ENCODE assay signal across 28 mouse cellular contexts in genomic region chr9:55308455-55308854, GRCm38 (mm10). TPM values are rescaled to one million over a fixed set of nuclear protein-coding genes. Genes with fewer than 3 reads are reported as not detected.
DNase-seq lines count a peak whose midpoint lies in the region; ATAC-seq lines count a peak whose summit lies in the region.
"Had no signal": no experiment of that assay in that cellular context is flagged by ENCODE, and none has a peak within 500 bp of the region (broad histone marks: within the 10 kb centered on the region; RNA-seq: fewer than 3 reads in every experiment).

No protein-coding gene starts in this region.

- no peaks in the 10 kb centered on the region for H3K79me2 ChIP-seq in macrophage (ENCODE audit: inconsistent target)

- H3K4me3 ChIP-seq in brown adipose tissue, adult 24 weeks (ENCODE audit: insufficient read depth, low read depth, low read length): no peak overlapping the region
- H3K4me3 ChIP-seq in macrophage (ENCODE audit: inconsistent target): no peak overlapping the region
- H3K4me3 ChIP-seq: embryonic facial prominence, embryonic 12.5 days; embryonic facial prominence, embryonic 15.5 days; erythroblast, embryonic 14.5 days; forebrain, embryonic 12.5 days; heart, adult 2 months; hindbrain, embryonic 12.5 days; hindbrain, embryonic 15.5 days had no signal

- H3K4me1 ChIP-seq in brown adipose tissue, adult 24 weeks (ENCODE audit: control insufficient read depth, insufficient read depth, insufficient read length, low read length): peaks cover 5% of the 10 kb centered on the region; the same call in 1 of the 2 replicates
- H3K4me1 ChIP-seq: embryonic facial prominence, embryonic 12.5 days; embryonic facial prominence, embryonic 15.5 days; forebrain, embryonic 12.5 days; hindbrain, embryonic 12.5 days; hindbrain, embryonic 15.5 days had no signal

- no peaks in the 10 kb centered on the region for H3K36me3 ChIP-seq in macrophage (ENCODE audit: inconsistent target)
- H3K36me3 ChIP-seq: embryonic facial prominence, embryonic 12.5 days; embryonic facial prominence, embryonic 15.5 days; forebrain, embryonic 12.5 days; G1E; hindbrain, embryonic 12.5 days; hindbrain, embryonic 15.5 days had no signal

- ATAC-seq in megakaryocyte progenitor cell, adult 5-6 weeks (replicated peaks; ENCODE audit: poor library complexity): peak; percentile 36; the same call in 1 of the 2 replicates
- ATAC-seq: activated CD4-positive, CD25-positive, alpha-beta regulatory T cell, adult 4 months; forebrain, embryonic 16.5 days; intestine, postnatal 0 days had no signal

- H3K27ac ChIP-seq in brown adipose tissue, adult 24 weeks (replicated peaks; ENCODE audit: low read depth, low read length): 0 out of 2 replicates have a peak overlapping the region, but pooled peaks have one; percentile 28
- H3K27ac ChIP-seq in macrophage: peak overlapping the region; percentile 95
- H3K27ac ChIP-seq: embryonic facial prominence, embryonic 12.5 days; embryonic facial prominence, embryonic 15.5 days; forebrain, embryonic 12.5 days; heart, adult 2 months; hindbrain, embryonic 12.5 days; hindbrain, embryonic 15.5 days had no signal

- DNase-seq in heart, adult 11 months: peak; percentile 92
- DNase-seq in heart, adult 8-10 months (ENCODE audit: low spot score): no peak
- DNase-seq in layer of hippocampus, adult 8-10 months (ENCODE audit: low spot score in 2 of 2): no peak
- no peak for DNase-seq in kidney, postnatal 25 days
- DNase-seq in lung, postnatal 4 days: no peak
- DNase-seq: adrenal gland, postnatal 10 days; adrenal gland, postnatal 36 days; cerebellum, adult 11-12 months; cerebellum, adult 8-10 months; cerebellum, postnatal 10 days; cerebellum, postnatal 36 days; gastrocnemius, postnatal 14 days; heart, adult 2 months had no signal

- WGBS in macrophage (ENCODE audit: missing documents): 18% methylated on average over 5 of the region's 5 CpGs

RNA-seq across cellular contexts. Expression of gene Nrg4, which starts 18.2 kb away (rescaled TPM):
- total RNA-seq in heart, adult 8-10 months (2022): 1 to 10 TPM; 2.1 to 3.8 (median 2.4) TPM
- polyA plus RNA-seq in brown adipose tissue, adult 24 weeks (2012; ENCODE audit: insufficient read depth, insufficient read length, missing spikeins): 184 and 242 TPM in 2 replicates
- 10 to 100 TPM in 1 of 26 experiments, 1 to 10 TPM in 24, under 1 TPM in 1; 0.88 to 12.0 (median 3.0) TPM for total RNA-seq in macrophage (2018; cell fraction: chromatin; rRNA removed)
- total RNA-seq in macrophage (2018; cell fraction: cytosol; rRNA removed): 1 to 10 TPM in 3 of 26 experiments, under 1 TPM in 23; 0.37 to 1.7 (median 0.60) TPM
- total RNA-seq in macrophage (2018; cell fraction: nucleus; rRNA removed): 10 to 100 TPM in 2 of 26 experiments, 1 to 10 TPM in 24; 1.4 to 15.3 (median 3.5) TPM
- 0.30 to 1.0 TPM (median 0.40 TPM) in 3 replicates for polyA plus RNA-seq in macrophage (2018)
- 10.5 and 11.4 TPM in 2 replicates for total RNA-seq in megakaryocyte progenitor cell, adult 5-6 weeks (2015)
- 7.2 and 9.1 TPM in 2 replicates for total RNA-seq in megakaryocyte progenitor cell, adult 5-6 weeks (2017)
- total RNA-seq in layer of hippocampus, adult 8-10 months (2022): under 1 TPM in 3 of 4 experiments, not detected in 1; 0.33 to 0.93 (median 0.65) TPM
- polyA plus RNA-seq: G1E had no signal

RNA-seq across cellular contexts. Expression of gene Tmem266, which starts 18.3 kb away (rescaled TPM):
- total RNA-seq in heart, adult 8-10 months (2022): 1 to 10 TPM; 2.4 to 3.0 (median 2.5) TPM
- polyA plus RNA-seq in brown adipose tissue, adult 24 weeks (2012; ENCODE audit: insufficient read depth, insufficient read length, missing spikeins): 1.1 and 1.5 TPM in 2 replicates
- total RNA-seq in macrophage (2018; cell fraction: chromatin; rRNA removed): 10 to 100 TPM in 5 of 26 experiments, 1 to 10 TPM in 10, under 1 TPM in 3, not detected in 8; 0.45 to 36.9 (median 4.4) TPM
- under 1 TPM in 21 of 26 experiments, not detected in 5; 0.03 to 0.71 (median 0.14) TPM for total RNA-seq in macrophage (2018; cell fraction: cytosol; rRNA removed)
- 10 to 100 TPM in 5 of 26 experiments, 1 to 10 TPM in 11, under 1 TPM in 6, not detected in 4; 0.40 to 17.4 (median 1.8) TPM for total RNA-seq in macrophage (2018; cell fraction: nucleus; rRNA removed)
- 0.10 to 0.22 TPM in 2 of 3 replicates, not detected in the other for polyA plus RNA-seq in macrophage (2018)
- total RNA-seq in megakaryocyte progenitor cell, adult 5-6 weeks (2015): not detected in 2 replicates
- not detected in 2 replicates for total RNA-seq in megakaryocyte progenitor cell, adult 5-6 weeks (2017)
- total RNA-seq in layer of hippocampus, adult 8-10 months (2022): 1 to 10 TPM; 5.8 to 7.7 (median 6.0) TPM
- total RNA-seq: hematopoietic stem cell, adult 5-6 weeks had no signal
- polyA plus RNA-seq: activated CD4-positive, CD25-positive, alpha-beta regulatory T cell, adult 4 months; erythroblast, embryonic 14.5 days; heart, embryonic 14.5 days had no signal
